Mouse (Mus musculus) gastrocnemius, postnatal 36 days (tissue): Measurements from ENCODE around the gene Nfs1. TPM values are rescaled to one million over a fixed set of nuclear protein-coding genes. Genes with fewer than 3 reads are reported as not detected.
A peak's percentile ranks its signal among the peaks of the same experiment; 100 is the strongest.
"Not testable (repeated sequence)": the region's sequence is repeated elsewhere in the genome, so short reads cannot be mapped to it uniquely, and the experiment has no call there.

Experiments used
- DNase-seq, 2 experiments: peaks; one replicate each; pipeline ENCODE4 v3.0.0; 2022
- intact Hi-C: fragments of 180-260 bp; cut with DNase I; formaldehyde crosslinking; loops from one replicate; pipeline ENCODE4 v1.15.1; 2025
- total RNA-seq, 2 experiments: library from RNA; stranded (reverse); gene quantifications; 2 replicates each; pipeline ENCODE4 v1.2.3; 2021

Nfs1 gene
- total RNA-seq, 2 experiments from 2014 or later = 70.8 to 77.4 TPM

- intact Hi-C loops = no loop called here
- no peak for DNase-seq
These were observed 3.4 kb upstream of the Nfs1 start for GRCm38 (mm10) chr2:156147316-156147915.

DNA sequence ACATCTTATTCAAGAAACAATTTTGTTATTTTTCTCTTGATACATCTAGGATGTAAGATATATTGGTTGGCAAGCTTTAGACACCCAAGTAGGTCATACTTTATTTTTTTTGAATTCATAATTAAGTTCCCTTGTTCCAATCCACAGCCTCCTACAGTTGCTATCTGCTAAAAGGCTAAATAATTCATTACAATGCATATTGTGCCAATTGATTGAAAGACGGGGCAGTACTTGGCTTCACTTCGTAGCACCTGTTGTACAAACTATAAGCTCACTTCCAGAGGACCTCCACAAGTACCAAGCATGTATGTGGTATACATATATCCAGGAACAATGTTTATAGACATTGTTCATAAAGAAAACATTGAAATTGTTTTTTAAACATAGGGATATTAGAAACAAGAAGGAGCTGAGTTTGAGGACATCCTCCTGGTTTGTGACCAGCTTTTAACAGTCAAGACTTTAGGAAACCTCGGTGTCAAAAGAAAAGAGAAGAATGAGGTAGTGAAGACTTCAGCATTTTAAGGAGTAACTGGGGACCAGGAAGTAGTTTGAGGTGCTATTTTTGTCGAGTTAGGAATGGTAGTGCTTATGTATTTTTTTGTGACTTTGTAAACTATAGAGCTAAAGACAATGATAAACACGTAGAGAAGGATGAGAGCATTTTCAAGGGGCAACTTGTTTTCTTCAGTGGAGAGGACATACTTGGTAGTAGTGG, 2.4 kb upstream of the Nfs1 start:
- intact Hi-C loops = no loop called here
- no peak for DNase-seq

- DNase-seq = no peak
- intact Hi-C loops = no loop called here
These were observed 1.6 kb upstream of the Nfs1 start for GRCm38 (mm10) chr2:156145486-156146130.

- intact Hi-C loops = loop anchor here (5.0 kb wide), 2 partner anchors 134 to 181 kb away; no protein-coding TSS in a partner anchor
- DNase-seq = no peak
These were observed 619 bp downstream of the Nfs1 start for GRCm38 (mm10) chr2:156143367-156143766.

- intact Hi-C loops = loop anchor here (5.0 kb wide), 2 partner anchors 134 to 181 kb away; no protein-coding TSS in a partner anchor
These were observed 1.2 kb downstream of the Nfs1 start for GRCm38 (mm10) chr2:156142820-156143219.

GRCm38 (mm10) chr2:156135695-156136094, 8.3 kb downstream of the Nfs1 start:
- intact Hi-C loops = no loop called here

More at GRCm38 (mm10) chr2:156142820-156143219, 1.2 kb downstream of the Nfs1 start:
- DNase-seq = no peak

DNA sequence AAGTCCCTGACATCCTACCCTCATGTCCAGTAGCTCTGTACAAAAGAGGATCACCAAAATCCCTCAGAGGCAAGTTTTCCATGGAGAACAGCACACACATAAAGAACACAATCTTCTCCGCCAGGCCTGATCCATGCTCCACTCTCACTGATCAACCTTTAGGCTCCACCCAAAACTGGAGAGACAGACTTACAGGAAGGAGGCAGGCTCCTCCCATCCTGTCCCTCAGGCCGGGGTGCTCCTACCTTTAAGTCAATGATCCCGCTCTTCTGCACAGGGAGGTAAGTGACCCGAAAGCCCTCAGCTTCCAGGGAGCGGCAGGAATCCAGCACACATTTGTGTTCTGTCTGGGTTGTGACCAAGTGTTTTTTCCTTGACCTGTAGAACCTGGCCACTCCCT, 9.8 kb downstream of the Nfs1 start:
- DNase-seq = no peak
- intact Hi-C loops = no loop called here

More at GRCm38 (mm10) chr2:156135695-156136094, 8.3 kb downstream of the Nfs1 start:
- no peak for DNase-seq

DNA sequence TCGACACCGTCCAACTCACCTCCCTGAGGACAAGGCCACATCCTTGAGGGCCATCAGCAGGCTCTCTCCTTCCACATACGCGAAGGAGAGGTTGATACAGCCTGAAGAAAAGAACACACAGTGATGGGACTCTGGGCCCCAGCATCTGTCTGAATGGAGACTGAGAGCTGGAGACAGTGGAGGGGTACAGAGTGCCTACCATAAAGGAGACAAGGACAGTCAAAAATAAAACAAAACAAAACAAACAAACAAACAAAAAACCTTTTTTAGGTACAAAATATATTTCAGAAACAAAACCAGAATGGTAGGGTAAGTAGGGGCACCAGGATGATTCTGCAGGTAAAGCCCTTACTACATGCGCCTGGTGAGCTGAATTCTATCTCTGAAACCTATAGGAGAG, 17.0 kb downstream of the Nfs1 start, which contains the start of gene Gm28036:
TSS of gene Gm28036 (minus strand) at position 101 of the 400 bp plus-strand sequence.
- intact Hi-C loops = loop anchor here (10.0 kb wide), 1 partner anchor 282 kb away; no protein-coding TSS in a partner anchor
- DNase-seq = no peak

- DNase-seq = no peak
- intact Hi-C loops = loop anchor here (10.0 kb wide), 1 partner anchor 279 kb away; no protein-coding TSS in a partner anchor
These were observed 20.3 kb downstream of the Nfs1 start for GRCm38 (mm10) chr2:156123731-156124130.

DNA sequence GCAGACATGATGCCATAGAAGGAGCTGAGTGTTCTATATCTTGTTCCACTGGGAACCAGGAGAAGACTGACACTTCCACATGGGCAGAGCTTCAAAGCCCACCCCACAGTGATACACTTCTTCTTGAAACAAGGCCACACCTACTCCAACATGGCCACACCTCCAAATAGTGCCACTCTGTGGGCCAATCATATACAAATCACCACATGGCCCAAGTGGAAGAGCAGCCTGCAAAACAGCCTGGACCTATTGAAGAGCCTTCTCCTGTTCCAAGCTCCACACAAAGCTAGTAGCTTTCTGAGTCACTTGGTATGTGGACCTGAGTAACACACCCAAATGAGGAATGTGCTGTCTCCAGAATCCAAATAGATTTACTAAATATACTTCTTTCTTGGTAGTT, 24.4 kb downstream of the Nfs1 start:
- no peak for DNase-seq
- intact Hi-C loops = no loop called here

GRCm38 (mm10) chr2:156112080-156112423, 31.9 kb downstream of the Nfs1 start:
- DNase-seq, intact Hi-C loops: not testable (repeated sequence)

DNA sequence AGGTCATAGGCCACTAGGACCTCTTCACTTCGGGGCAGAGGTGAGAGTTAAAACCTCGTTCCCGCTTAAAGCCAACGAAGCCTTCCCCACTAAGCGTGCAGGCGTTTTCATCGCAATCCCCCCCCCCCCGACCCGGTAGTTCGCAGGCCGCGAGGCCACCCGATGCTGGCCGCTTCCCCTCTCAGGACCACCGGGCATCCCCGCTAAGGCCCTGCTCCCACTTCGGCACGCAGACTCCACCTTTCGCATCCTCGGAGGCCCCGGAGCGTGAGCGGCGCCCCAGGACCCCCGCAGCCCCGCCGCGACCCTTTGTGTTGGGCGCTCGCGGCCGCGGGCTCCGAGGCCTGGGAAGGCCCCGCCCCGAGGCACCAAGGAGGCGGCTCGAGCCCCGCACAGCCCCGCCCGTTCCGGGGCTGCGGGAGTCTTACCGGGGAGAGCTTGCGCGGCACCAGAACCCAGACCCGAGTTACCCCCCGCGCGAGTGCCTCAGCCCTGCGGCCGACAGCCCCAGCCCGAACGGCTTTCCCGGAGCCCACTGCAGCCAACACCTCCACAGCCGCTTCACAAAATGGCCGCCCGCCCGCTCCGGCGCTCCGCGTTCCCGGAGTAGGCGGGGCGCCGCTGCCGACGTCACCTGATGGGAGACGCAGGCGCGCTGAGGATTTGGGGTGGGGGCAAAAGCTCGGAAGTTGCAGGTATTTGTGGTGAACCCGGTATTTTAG, 32.5 kb downstream of the Nfs1 start, which contains the start of the genes Cpne1 and Rbm12:
TSS of gene Cpne1 (minus strand) at position 608 of the 722 bp plus-strand sequence.
TSS of gene Rbm12 (minus strand) at position 621 of the 722 bp plus-strand sequence.
- DNase-seq = peak; percentile 87 to 89
- intact Hi-C loops = no loop called here

DNA sequence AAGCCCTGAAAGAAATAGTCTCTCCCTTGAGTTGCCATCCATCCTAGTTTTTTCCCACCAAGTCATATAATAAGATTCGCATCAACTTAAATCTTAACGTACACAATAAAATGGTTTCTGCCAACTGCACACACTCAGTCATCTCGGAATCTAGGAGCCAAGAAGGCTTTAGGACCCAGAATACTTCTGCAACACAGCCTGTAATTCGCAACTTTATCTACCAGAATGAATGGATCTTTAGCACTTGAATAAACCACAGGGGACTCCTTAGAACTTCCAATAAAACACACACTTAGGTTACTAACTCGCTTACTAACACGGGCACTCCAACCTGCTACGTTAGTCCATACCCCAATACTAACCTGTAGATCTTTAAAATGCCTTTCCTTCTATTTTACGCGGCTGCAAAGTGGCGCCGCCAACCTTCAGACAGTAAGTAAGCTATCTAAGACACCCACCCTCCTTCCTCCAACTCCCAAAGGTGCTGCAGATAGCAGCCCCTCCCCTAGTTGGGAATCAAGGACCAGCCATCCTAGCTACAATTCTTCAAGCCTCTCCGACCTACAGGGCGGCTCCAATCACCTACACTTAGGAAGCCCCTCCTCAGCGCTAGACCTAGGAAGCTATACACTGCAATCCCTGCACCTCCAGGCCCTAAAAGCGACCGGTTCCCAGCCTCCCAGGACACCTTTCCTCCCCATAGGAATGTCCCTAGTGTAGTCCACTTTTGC, 33.2 kb downstream of the Nfs1 start:
- intact Hi-C loops = no loop called here
- no peak for DNase-seq

- intact Hi-C loops = no loop called here
- no peak for DNase-seq
These were observed 52.1 kb downstream of the Nfs1 start for GRCm38 (mm10) chr2:156091926-156092325.

- DNase-seq = no peak
- intact Hi-C loops = no loop called here
These were observed 54.2 kb downstream of the Nfs1 start for GRCm38 (mm10) chr2:156089799-156090198.

GRCm38 (mm10) chr2:156087391-156088110, 56.4 kb downstream of the Nfs1 start:
- intact Hi-C loops = no loop called here
- DNase-seq = no peak

DNA sequence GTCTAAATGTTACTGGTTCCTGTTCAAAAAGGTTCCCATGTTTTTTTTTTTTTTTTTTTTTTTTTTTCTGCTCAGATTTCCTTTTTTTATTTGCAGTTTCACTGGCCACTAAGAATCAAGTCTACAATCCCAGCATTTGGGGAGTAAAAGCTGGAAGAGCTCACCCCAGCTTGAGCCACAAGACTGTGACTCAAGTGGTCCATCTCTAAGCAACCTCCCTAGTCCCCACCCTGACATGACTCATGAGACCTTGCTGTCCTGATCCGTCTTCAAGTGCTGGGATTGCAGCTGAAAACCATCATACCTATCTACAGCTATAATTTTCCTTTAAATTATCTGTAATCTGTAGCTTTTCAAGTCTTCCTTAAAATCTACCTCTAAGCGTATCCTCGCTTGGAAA, 59.4 kb downstream of the Nfs1 start:
- DNase-seq = no peak
- intact Hi-C loops = no loop called here

GRCm38 (mm10) chr2:156080391-156080790, 63.6 kb downstream of the Nfs1 start:
- intact Hi-C loops = no loop called here
- DNase-seq = no peak

- intact Hi-C loops = no loop called here
- no peak for DNase-seq
These were observed 64.3 kb downstream of the Nfs1 start for GRCm38 (mm10) chr2:156079674-156080073.
